Mouse (Mus musculus): ENCODE data around the gene Zmym3.
A peak's percentile ranks its signal among the peaks of the same experiment; 100 is the strongest.

The Zmym3 gene

GRCm38 (mm10) chrX:101420700-101421095 is at the start of gene Zmym3:
Zmym3 (minus strand) TSS chrX:101420849.
- no peak for DNase-seq (ENCODE audit: low spot score in 2 of 2)

- no peak for DNase-seq (ENCODE audit: low spot score in 2 of 2)
Measured at GRCm38 (mm10) chrX:101451591-101451990, 30.9 kb upstream of the Zmym3 start.

GRCm38 (mm10) chrX:101451147-101451546 is 30.5 kb upstream of the Zmym3 start:
- DNase-seq (ENCODE audit: low spot score in 2 of 2) = no peak

GRCm38 (mm10) chrX:101448886-101449475 is 28.3 kb upstream of the Zmym3 start, which contains the start of gene Itgb1bp2:
Itgb1bp2 (plus strand) TSS chrX:101449088.
- no peak for DNase-seq (ENCODE audit: low spot score in 2 of 2)

GRCm38 (mm10) chrX:101429976-101430375 is 9.3 kb upstream of the Zmym3 start:
- DNase-seq (ENCODE audit: low spot score in 2 of 2) = no peak

GRCm38 (mm10) chrX:101429142-101429949 is 8.7 kb upstream of the Zmym3 start, which contains the start of gene Nono:
Nono (plus strand) TSS chrX:101429318.
- peak; percentile 73 to 90 for DNase-seq (ENCODE audit: low spot score in 2 of 2)

- peak in 1 of 2 experiments; percentile 9 for DNase-seq (ENCODE audit: low spot score in 2 of 2)
Measured at GRCm38 (mm10) chrX:101428785-101429141, 8.1 kb upstream of the Zmym3 start.

- DNase-seq (ENCODE audit: low spot score in 2 of 2) = no peak
Measured at GRCm38 (mm10) chrX:101427774-101428173, 7.1 kb upstream of the Zmym3 start.

- no peak for DNase-seq (ENCODE audit: low spot score in 2 of 2)
Measured at GRCm38 (mm10) chrX:101423462-101423861, 2.8 kb upstream of the Zmym3 start.

- peak; percentile 77 to 80 for DNase-seq (ENCODE audit: low spot score in 2 of 2)
Measured at GRCm38 (mm10) chrX:101419725-101420699, 637 bp downstream of the Zmym3 start.

- DNase-seq (ENCODE audit: low spot score in 2 of 2) = peak; percentile 23
Measured at GRCm38 (mm10) chrX:101418946-101419724, 1.5 kb downstream of the Zmym3 start.

- no peak for DNase-seq (ENCODE audit: low spot score in 2 of 2)
Measured at GRCm38 (mm10) chrX:101396459-101396858, 24.2 kb downstream of the Zmym3 start.

- no peak for DNase-seq (ENCODE audit: low spot score in 2 of 2)
Measured at GRCm38 (mm10) chrX:101394341-101394740, 26.3 kb downstream of the Zmym3 start.

GRCm38 (mm10) chrX:101388866-101389537 is 31.6 kb downstream of the Zmym3 start:
- DNase-seq (ENCODE audit: low spot score in 2 of 2) = no peak

GRCm38 (mm10) chrX:101386222-101386621 is 34.4 kb downstream of the Zmym3 start:
- no peak for DNase-seq (ENCODE audit: low spot score in 2 of 2)

GRCm38 (mm10) chrX:101384439-101385137 is 36.1 kb downstream of the Zmym3 start:
- no peak for DNase-seq (ENCODE audit: low spot score in 2 of 2)

- DNase-seq (ENCODE audit: low spot score in 2 of 2) = no peak
Measured at GRCm38 (mm10) chrX:101383455-101383854, 37.2 kb downstream of the Zmym3 start.

- no peak for DNase-seq (ENCODE audit: low spot score in 2 of 2)
Measured at GRCm38 (mm10) chrX:101379744-101380143, 40.9 kb downstream of the Zmym3 start.

GRCm38 (mm10) chrX:101377076-101377475 is 43.6 kb downstream of the Zmym3 start:
- DNase-seq (ENCODE audit: low spot score in 2 of 2) = no peak
